Mouse (Mus musculus) spleen, postnatal 0 days (tissue): ENCODE measurements around the gene Srrm3. TPM values are rescaled to one million over a fixed set of nuclear protein-coding genes. Genes with fewer than 3 reads are reported as not detected.

Experiments used
- polyA plus RNA-seq: library from polyadenylated mRNA; unstranded; fragments of >200 nt; fragmentation: Nextera tagmentation; extraction: Ambion mirVana; gene quantifications from 2 replicates; pipeline ENCODE4 v1.2.1, GENCODE M21; 2015

Srrm3 gene
- 0.08 TPM in 2 replicates for polyA plus RNA-seq

GRCm38 (mm10) chr5:135806555-135807262, at the start of gene Srrm3:
Srrm3 (plus strand) TSS chr5:135806890.

GRCm38 (mm10) chr5:135777796-135778470, 28.8 kb upstream of the Srrm3 start, which contains the start of gene Styxl1:
Styxl1 (minus strand) TSS chr5:135778385.

GRCm38 (mm10) chr5:135778471-135779445, 27.9 kb upstream of the Srrm3 start, which contains the start of gene Mdh2:
Mdh2 (plus strand) TSS chr5:135778480.

DNA sequence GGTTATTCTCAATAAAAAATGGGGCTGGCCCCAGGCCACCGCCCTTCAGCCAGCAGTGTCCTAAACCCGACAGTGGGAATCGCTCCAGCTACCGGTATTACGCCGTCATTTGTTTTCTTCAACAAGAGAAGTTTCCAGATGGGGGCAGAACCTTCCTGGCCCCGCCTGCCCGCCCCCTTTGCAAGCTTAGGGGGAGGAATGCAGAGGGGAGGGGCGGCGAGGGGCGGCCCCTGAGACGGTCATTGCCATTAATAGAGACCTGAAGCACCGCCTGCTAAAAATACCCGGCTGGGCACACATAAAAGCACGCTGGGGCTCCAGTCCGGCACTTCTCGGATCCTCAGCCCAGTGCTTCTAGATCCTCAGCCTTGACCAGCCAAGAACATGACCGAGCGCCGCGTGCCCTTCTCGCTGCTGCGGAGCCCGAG, 81.0 kb downstream of the Srrm3 start, which contains the start of gene Hspb1:
Hspb1 (plus strand) TSS at position 245 of the 428 bp plus-strand sequence.

Other genes starting within 250 kb of the Srrm3 start
- gene Ccl26, start 243.3 kb upstream of the Srrm3 start, polyA plus RNA-seq: not detected in 2 replicates
- 2.8 and 6.6 TPM in 2 replicates for gene Ccl24, start 233.8 kb upstream of the Srrm3 start, polyA plus RNA-seq
- 14.1 and 16.2 TPM in 2 replicates for gene Rhbdd2, start 174.3 kb upstream of the Srrm3 start, polyA plus RNA-seq
- 21.4 and 27.3 TPM in 2 replicates for gene Por, start 136.9 kb upstream of the Srrm3 start, polyA plus RNA-seq
- gene Tmem120a, start 62.4 kb upstream of the Srrm3 start, polyA plus RNA-seq: 19.2 and 27.6 TPM in 2 replicates
- gene Styxl1, start 28.5 kb upstream of the Srrm3 start, polyA plus RNA-seq: 0.50 and 0.54 TPM in 2 replicates
- 308 and 325 TPM in 2 replicates for gene Mdh2, start 28.4 kb upstream of the Srrm3 start, polyA plus RNA-seq
- 64.5 and 67.6 TPM in 2 replicates for gene Hspb1, start 81.0 kb downstream of the Srrm3 start, polyA plus RNA-seq
- 55.4 and 62.3 TPM in 2 replicates for gene Ywhag, start 127.7 kb downstream of the Srrm3 start, polyA plus RNA-seq
- gene Ssc4d, start 167.6 kb downstream of the Srrm3 start, polyA plus RNA-seq: 2.8 and 3.6 TPM in 2 replicates
- not detected in 2 replicates for gene Zp3, start 173.2 kb downstream of the Srrm3 start, polyA plus RNA-seq
- 6.9 and 10.6 TPM in 2 replicates for gene Dtx2, start 187.9 kb downstream of the Srrm3 start, polyA plus RNA-seq
- gene Upk3b, start 231.6 kb downstream of the Srrm3 start, polyA plus RNA-seq: 28.8 and 32.7 TPM in 2 replicates
- gene Upk3bl, start 247.6 kb downstream of the Srrm3 start, polyA plus RNA-seq: not detected in 2 replicates